Comparison of ENCODE assay signal across 8 mouse cellular contexts in the genomic region with DNA sequence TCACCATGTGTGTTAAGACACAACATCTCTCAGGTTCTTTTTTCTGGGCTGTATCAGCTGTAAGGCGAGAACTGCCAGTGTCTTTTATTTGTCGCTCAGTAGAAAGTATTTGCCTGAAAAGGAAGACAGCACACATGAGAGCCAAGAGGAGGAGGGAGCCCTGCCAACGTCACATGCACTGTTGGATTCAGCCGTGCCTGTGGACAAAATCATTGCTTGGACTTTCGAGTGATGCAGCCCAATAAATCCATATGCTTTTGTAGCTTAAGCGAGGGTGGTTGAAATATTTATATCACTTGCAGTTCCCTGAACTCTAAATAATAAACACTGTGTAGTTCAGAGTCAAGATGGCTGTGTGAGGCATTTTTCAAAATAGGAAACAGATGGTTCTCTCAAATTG.
DNase-seq lines count a peak whose midpoint lies in the region; ATAC-seq lines count a peak whose summit lies in the region.
"Had no signal": no experiment of that assay in that cellular context is flagged by ENCODE, and none has a peak within 500 bp of the region (broad histone marks: within the 10 kb centered on the region; RNA-seq: fewer than 3 reads in every experiment).

No protein-coding gene starts in this region.

- H3K27ac ChIP-seq in neural tube, embryonic 15.5 days (replicated peaks): no peak overlapping the region
- peak overlapping the region; percentile 77 for H3K27ac ChIP-seq in embryonic facial prominence, embryonic 14.5 days (replicated peaks; ENCODE audit: low read depth, low read length)
- H3K27ac ChIP-seq: neural tube, embryonic 13.5 days had no signal

- H3K4me3 ChIP-seq in neural tube, embryonic 15.5 days (replicated peaks): no peak overlapping the region
- no peak overlapping the region for H3K4me3 ChIP-seq in embryonic facial prominence, embryonic 14.5 days (ENCODE audit: low read depth, low read length)
- H3K4me3 ChIP-seq: neural tube, embryonic 13.5 days had no signal

- no peak for DNase-seq in neural tube, embryonic 10.5 days (ENCODE audit: extremely low spot score, low spot score)
- peak; percentile 55 for DNase-seq in embryonic facial prominence, embryonic 14.5 days (ENCODE audit: low spot score)
- DNase-seq in layer of hippocampus, adult 18-20 months (ENCODE audit: low spot score in 2 of 2): peak; percentile 35 to 71
- DNase-seq in right cerebral cortex, postnatal 25 days: peak; percentile 63
- no peak for DNase-seq in thymus, postnatal 4 days
- no peak for DNase-seq in spleen, adult 12 weeks (ENCODE audit: low spot score)

- H3K9ac ChIP-seq in neural tube, embryonic 15.5 days (replicated peaks): no peak overlapping the region
- no peak overlapping the region for H3K9ac ChIP-seq in embryonic facial prominence, embryonic 14.5 days (ENCODE audit: low read depth, low read length)
- H3K9ac ChIP-seq: neural tube, embryonic 13.5 days had no signal

- no peaks in the 10 kb centered on the region for H3K27me3 ChIP-seq in neural tube, embryonic 15.5 days (replicated peaks)
- no peaks in the 10 kb centered on the region for H3K27me3 ChIP-seq in embryonic facial prominence, embryonic 14.5 days (replicated peaks; ENCODE audit: control insufficient read depth, insufficient read depth, low read length)
- H3K27me3 ChIP-seq: neural tube, embryonic 13.5 days had no signal

- H3K36me3 ChIP-seq in neural tube, embryonic 15.5 days: no peaks in the 10 kb centered on the region
- H3K36me3 ChIP-seq in embryonic facial prominence, embryonic 14.5 days (ENCODE audit: control insufficient read depth, insufficient read depth, low read length): no peaks in the 10 kb centered on the region
- H3K36me3 ChIP-seq: neural tube, embryonic 13.5 days had no signal

- no peaks in the 10 kb centered on the region for H3K9me3 ChIP-seq in neural tube, embryonic 15.5 days (replicated peaks)
- H3K9me3 ChIP-seq in embryonic facial prominence, embryonic 14.5 days (ENCODE audit: control insufficient read depth, low read length): no peaks in the 10 kb centered on the region
- H3K9me3 ChIP-seq: neural tube, embryonic 13.5 days had no signal

- no peak overlapping the region for H3K4me2 ChIP-seq in neural tube, embryonic 15.5 days
- H3K4me2 ChIP-seq in embryonic facial prominence, embryonic 14.5 days (ENCODE audit: low read depth, low read length): no peak overlapping the region
- H3K4me2 ChIP-seq: neural tube, embryonic 13.5 days had no signal

- H3K4me1 ChIP-seq in neural tube, embryonic 15.5 days: peaks cover 12% of the 10 kb centered on the region; the same call in 1 of the 2 replicates
- H3K4me1 ChIP-seq in embryonic facial prominence, embryonic 14.5 days (ENCODE audit: control insufficient read depth, insufficient read depth, low read length): peaks cover 9% of the 10 kb centered on the region; the same call in 1 of the 2 replicates

- 0 out of 2 replicates have a peak, but pooled peaks have one; percentile 31 for ATAC-seq in neural tube, embryonic 15.5 days (ENCODE audit: low FRiP score)
- ATAC-seq in embryonic facial prominence, embryonic 14.5 days (ENCODE audit: low read depth): 0 out of 2 replicates have a peak, but pooled peaks have one; percentile 15

- WGBS in neural tube, embryonic 15.5 days: 52% methylated on average over 6 of the region's 6 CpGs
- WGBS in embryonic facial prominence, embryonic 14.5 days: 30% methylated on average over 6 of the region's 6 CpGs

Comparison
In these comparisons a context has a peak if more than half of its experiments do, and no peak if none do; other contexts are left out.
1. DNase-seq: peak in embryonic facial prominence, embryonic 14.5 days (single experiment), layer of hippocampus, adult 18-20 months (2 of 2) and right cerebral cortex, postnatal 25 days (single experiment); none in neural tube, embryonic 10.5 days (single experiment), thymus, postnatal 4 days (single experiment) and spleen, adult 12 weeks (single experiment).